Mouse (Mus musculus): ENCODE data around the gene Urod. TPM values are rescaled to one million over a fixed set of nuclear protein-coding genes. Genes with fewer than 3 reads are reported as not detected.

Urod gene
- polyA plus RNA-seq, 1 experiment: 50.7 TPM

DNA sequence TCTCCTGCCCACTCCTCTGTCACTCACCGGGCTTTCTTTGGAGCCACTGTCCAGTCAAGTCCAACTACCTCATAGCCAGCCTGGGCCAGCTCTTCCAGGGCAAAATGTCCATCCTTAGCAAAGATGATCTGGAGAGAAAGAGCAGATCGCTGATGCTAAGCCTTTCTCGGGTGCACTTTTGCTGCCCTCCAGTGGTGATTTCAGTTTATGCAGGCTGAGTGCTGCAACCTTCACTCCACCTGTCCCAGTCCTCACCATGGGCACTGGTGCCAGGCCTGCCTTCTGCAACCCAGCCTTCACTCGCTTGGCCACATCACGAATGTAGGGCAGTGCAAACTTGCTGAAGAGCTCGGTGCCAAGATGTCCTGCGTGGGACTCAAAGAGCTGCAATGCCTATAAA is 2.8 kb downstream of the Urod start:
- Histone ChIP-seq H3K27me3 (ENCODE audit: control insufficient read depth, insufficient read depth, insufficient read length) (no peaks in the 10 kb centered on the region), H3K79me3 (ENCODE audit: low read depth) (no peaks in the 10 kb centered on the region), H3ac (ENCODE audit: control insufficient read depth, insufficient read length, low read depth) (no peak overlapping the region), H3K36me3 (ENCODE audit: control insufficient read depth, insufficient read depth) (no peaks in the 10 kb centered on the region), H3K4me3 (ENCODE audit: insufficient read depth, poor library complexity, severe bottlenecking) (no peak overlapping the region), H3K79me2 (ENCODE audit: control insufficient read depth, insufficient read depth) (no peaks in the 10 kb centered on the region)
- no peak for TF ChIP-seq FOSL1 (IDR thresholded peaks at IDR 0.05; ENCODE audit: insufficient read depth, low read length, poor library complexity, severe bottlenecking)
- peak; percentile 87 for TF ChIP-seq CTCF (IDR thresholded peaks at IDR 0.05; ENCODE audit: control insufficient read depth, insufficient read depth, insufficient read length)

DNA sequence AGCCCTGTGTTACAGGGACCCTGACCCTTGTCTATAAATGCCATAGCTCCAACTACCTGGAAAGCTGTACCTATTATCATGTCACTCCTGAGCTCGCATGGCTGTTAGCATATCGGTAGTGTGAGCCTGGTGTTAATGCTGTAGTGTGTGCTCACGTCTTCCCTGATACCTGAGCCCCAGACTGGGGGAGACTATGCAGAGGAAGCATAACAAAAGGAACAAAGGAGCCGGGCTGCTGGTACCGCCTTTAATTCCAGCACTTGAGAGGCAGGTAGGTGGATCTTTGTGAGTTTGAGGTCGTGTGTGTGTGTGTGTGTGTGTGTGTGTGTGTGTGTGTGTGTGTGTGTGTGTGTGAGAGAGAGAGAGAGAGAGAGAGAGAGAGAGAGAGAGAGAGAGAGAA is 4.5 kb downstream of the Urod start:
- H3K79me3 ChIP-seq (ENCODE audit: low read depth): no peaks in the 10 kb centered on the region
- TF ChIP-seq MAX (IDR thresholded peaks at IDR 0.05) (no peak), FOSL1 (IDR thresholded peaks at IDR 0.05; ENCODE audit: insufficient read depth, low read length, poor library complexity, severe bottlenecking) (no peak), CEBPB (IDR thresholded peaks at IDR 0.05; ENCODE audit: low read depth) (no peak), CTCF (IDR thresholded peaks at IDR 0.05; ENCODE audit: control insufficient read depth, insufficient read depth, insufficient read length) (no peak), MYOD1 (IDR thresholded peaks at IDR 0.05; ENCODE audit: control insufficient read depth, insufficient read length, low read depth) (no peak), USF1 (IDR thresholded peaks at IDR 0.05; ENCODE audit: low read depth) (no peak), MYOG (IDR thresholded peaks at IDR 0.05; ENCODE audit: control insufficient read depth, extremely low read depth, insufficient read length) (no peak)
- no peak overlapping the region for H3ac ChIP-seq (ENCODE audit: control insufficient read depth, insufficient read length, low read depth)
- no peaks in the 10 kb centered on the region for H3K27me3 ChIP-seq (ENCODE audit: control insufficient read depth, insufficient read depth, insufficient read length)
- no peaks in the 10 kb centered on the region for H3K79me2 ChIP-seq (ENCODE audit: control insufficient read depth, insufficient read depth)
- no peak overlapping the region for H3K4me3 ChIP-seq (ENCODE audit: insufficient read depth, poor library complexity, severe bottlenecking)
- H3K36me3 ChIP-seq (ENCODE audit: control insufficient read depth, insufficient read depth): no peaks in the 10 kb centered on the region

DNA sequence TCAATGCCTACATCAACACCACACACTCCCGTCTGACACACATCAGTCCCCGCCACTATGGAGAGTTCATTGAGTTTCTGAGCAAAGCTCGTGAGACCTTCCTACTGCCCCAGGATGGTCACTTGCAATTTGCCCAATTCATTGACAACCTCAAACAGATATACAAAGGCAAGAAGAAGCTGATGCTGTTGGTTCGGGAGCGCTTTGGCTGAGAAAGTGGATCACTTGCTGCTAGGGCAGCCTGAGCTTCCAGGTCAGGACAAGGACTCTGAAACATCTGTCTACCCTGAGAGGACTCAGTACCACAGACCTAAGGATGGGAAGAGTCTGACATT is 7.1 kb downstream of the Urod start:
- TF ChIP-seq MYOD1 (IDR thresholded peaks at IDR 0.05; ENCODE audit: control insufficient read depth, insufficient read length, low read depth): no peak
- no peak for TF ChIP-seq USF1 (IDR thresholded peaks at IDR 0.05; ENCODE audit: low read depth)
- TF ChIP-seq MYOG (IDR thresholded peaks at IDR 0.05; ENCODE audit: control insufficient read depth, extremely low read depth, insufficient read length): no peak
- no peak for TF ChIP-seq FOSL1 (IDR thresholded peaks at IDR 0.05; ENCODE audit: insufficient read depth, low read length, poor library complexity, severe bottlenecking)
- no peak for TF ChIP-seq CTCF (IDR thresholded peaks at IDR 0.05; ENCODE audit: control insufficient read depth, insufficient read depth, insufficient read length)
- no peak for TF ChIP-seq MAX (IDR thresholded peaks at IDR 0.05)
- no peak for TF ChIP-seq CEBPB (IDR thresholded peaks at IDR 0.05; ENCODE audit: low read depth)
- H3K4me3 ChIP-seq (ENCODE audit: insufficient read depth, poor library complexity, severe bottlenecking): no peak overlapping the region
- H3K27me3 ChIP-seq (ENCODE audit: control insufficient read depth, insufficient read depth, insufficient read length): no peaks in the 10 kb centered on the region
- no peaks in the 10 kb centered on the region for H3K79me2 ChIP-seq (ENCODE audit: control insufficient read depth, insufficient read depth)
- no peaks in the 10 kb centered on the region for H3K79me3 ChIP-seq (ENCODE audit: low read depth)
- no peaks in the 10 kb centered on the region for H3K36me3 ChIP-seq (ENCODE audit: control insufficient read depth, insufficient read depth)
- no peak overlapping the region for H3ac ChIP-seq (ENCODE audit: control insufficient read depth, insufficient read length, low read depth)

DNA sequence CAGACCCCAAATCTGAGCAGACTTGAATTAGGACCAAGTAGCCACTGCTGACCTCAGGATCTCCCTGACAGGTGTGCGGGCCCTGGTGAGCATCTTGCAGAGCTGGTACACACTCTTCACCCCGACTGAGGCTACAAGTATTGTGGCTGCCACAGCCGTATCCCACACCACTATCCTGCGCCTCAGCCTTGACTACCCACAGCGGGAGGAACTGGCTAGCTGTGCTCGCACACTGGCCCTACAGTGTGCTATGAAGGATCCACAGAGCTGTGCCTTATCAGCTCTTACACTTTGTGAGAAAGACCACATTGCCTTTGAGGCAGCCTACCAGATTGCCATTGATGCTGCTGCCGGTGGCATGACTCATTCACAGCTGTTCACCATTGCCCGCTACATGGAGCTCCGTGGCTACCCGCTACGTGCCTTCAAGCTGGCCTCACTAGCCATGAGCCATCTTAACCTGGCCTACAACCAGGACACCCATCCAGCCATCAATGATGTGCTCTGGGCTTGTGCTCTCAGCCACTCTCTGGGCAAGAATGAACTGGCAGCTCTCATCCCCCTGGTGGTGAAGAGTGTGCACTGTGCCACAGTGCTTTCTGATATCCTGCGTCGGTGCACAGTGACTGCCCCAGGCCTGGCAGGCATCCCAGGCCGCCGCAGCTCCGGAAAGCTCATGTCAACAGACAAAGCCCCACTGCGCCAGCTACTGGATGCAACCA is 7.7 kb downstream of the Urod start:
- TF ChIP-seq MAX (IDR thresholded peaks at IDR 0.05): no peak
- peak; percentile 59 for TF ChIP-seq CTCF (IDR thresholded peaks at IDR 0.05; ENCODE audit: control insufficient read depth, insufficient read depth, insufficient read length)
- TF ChIP-seq MYOD1 (IDR thresholded peaks at IDR 0.05; ENCODE audit: control insufficient read depth, insufficient read length, low read depth): peak; percentile 97
- Histone ChIP-seq H3K79me2 (ENCODE audit: control insufficient read depth, insufficient read depth) (no peaks in the 10 kb centered on the region), H3K27me3 (ENCODE audit: control insufficient read depth, insufficient read depth, insufficient read length) (no peaks in the 10 kb centered on the region), H3K36me3 (ENCODE audit: control insufficient read depth, insufficient read depth) (no peaks in the 10 kb centered on the region), H3ac (ENCODE audit: control insufficient read depth, insufficient read length, low read depth) (no peak overlapping the region), H3K79me3 (ENCODE audit: low read depth) (no peaks in the 10 kb centered on the region), H3K4me3 (ENCODE audit: insufficient read depth, poor library complexity, severe bottlenecking) (no peak overlapping the region)

DNA sequence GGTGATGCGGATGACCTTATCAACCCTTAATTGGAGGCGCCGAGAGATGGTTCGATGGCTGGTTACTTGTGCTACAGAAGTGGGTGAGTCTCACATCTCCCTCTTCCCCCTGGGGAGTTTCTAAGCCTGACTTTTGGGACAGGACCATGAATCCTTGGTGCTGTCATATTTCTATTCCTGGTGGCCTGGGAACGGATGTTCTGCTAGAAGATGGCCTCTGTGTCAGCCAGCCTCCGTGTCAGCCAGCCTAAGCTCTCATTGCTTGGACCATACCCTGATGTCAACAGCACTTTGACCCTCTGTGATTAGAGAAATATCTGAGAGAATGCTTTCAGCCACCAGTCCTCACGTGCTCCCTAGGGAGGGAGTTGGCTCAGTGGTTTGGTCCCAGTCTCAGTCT is 8.5 kb downstream of the Urod start:
- no peak overlapping the region for H3ac ChIP-seq (ENCODE audit: control insufficient read depth, insufficient read length, low read depth)
- H3K27me3 ChIP-seq (ENCODE audit: control insufficient read depth, insufficient read depth, insufficient read length): peaks cover 2% of the 10 kb centered on the region
- H3K79me3 ChIP-seq (ENCODE audit: low read depth): no peaks in the 10 kb centered on the region
- no peak overlapping the region for H3K4me3 ChIP-seq (ENCODE audit: insufficient read depth, poor library complexity, severe bottlenecking)
- TF ChIP-seq MAX (IDR thresholded peaks at IDR 0.05): no peak
- TF ChIP-seq FOSL1 (IDR thresholded peaks at IDR 0.05; ENCODE audit: insufficient read depth, low read length, poor library complexity, severe bottlenecking): no peak
- no peak for TF ChIP-seq USF1 (IDR thresholded peaks at IDR 0.05; ENCODE audit: low read depth)
- no peak for TF ChIP-seq MYOG (IDR thresholded peaks at IDR 0.05; ENCODE audit: control insufficient read depth, extremely low read depth, insufficient read length)
- TF ChIP-seq CTCF (IDR thresholded peaks at IDR 0.05; ENCODE audit: control insufficient read depth, insufficient read depth, insufficient read length): no peak
- no peak for TF ChIP-seq MYOD1 (IDR thresholded peaks at IDR 0.05; ENCODE audit: control insufficient read depth, insufficient read length, low read depth)
- TF ChIP-seq CEBPB (IDR thresholded peaks at IDR 0.05; ENCODE audit: low read depth): no peak
- no peaks in the 10 kb centered on the region for H3K79me2 ChIP-seq (ENCODE audit: control insufficient read depth, insufficient read depth)
- no peaks in the 10 kb centered on the region for H3K36me3 ChIP-seq (ENCODE audit: control insufficient read depth, insufficient read depth)

DNA sequence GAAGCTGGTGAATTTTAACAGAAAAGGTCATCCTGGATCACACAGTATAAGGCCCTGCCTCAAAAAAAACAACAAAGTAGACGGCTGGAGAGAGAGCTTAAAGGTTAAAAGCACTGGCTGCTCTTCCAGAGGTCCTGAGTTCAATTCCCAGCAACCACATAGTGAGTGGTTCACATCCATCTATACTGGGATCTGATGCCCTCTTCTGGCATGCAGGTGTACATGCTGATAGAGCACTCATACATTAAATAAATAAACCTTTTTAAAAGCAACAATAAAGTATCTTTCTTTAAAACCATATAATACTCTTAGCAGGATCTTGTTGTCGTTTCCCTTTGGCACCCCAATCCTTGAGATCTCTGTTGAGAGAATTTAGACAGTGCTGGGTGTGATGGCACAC is 17.7 kb downstream of the Urod start:
- H3K36me3 ChIP-seq (ENCODE audit: control insufficient read depth, insufficient read depth): no peaks in the 10 kb centered on the region
- TF ChIP-seq CEBPB (IDR thresholded peaks at IDR 0.05; ENCODE audit: low read depth) (no peak), CTCF (IDR thresholded peaks at IDR 0.05; ENCODE audit: control insufficient read depth, insufficient read depth, insufficient read length) (no peak), MYOD1 (IDR thresholded peaks at IDR 0.05; ENCODE audit: control insufficient read depth, insufficient read length, low read depth) (no peak), MYOG (IDR thresholded peaks at IDR 0.05; ENCODE audit: control insufficient read depth, extremely low read depth, insufficient read length) (no peak), FOSL1 (IDR thresholded peaks at IDR 0.05; ENCODE audit: insufficient read depth, low read length, poor library complexity, severe bottlenecking) (no peak), MAX (IDR thresholded peaks at IDR 0.05) (no peak), USF1 (IDR thresholded peaks at IDR 0.05; ENCODE audit: low read depth) (no peak)
- H3K79me2 ChIP-seq (ENCODE audit: control insufficient read depth, insufficient read depth): no peaks in the 10 kb centered on the region
- no peak overlapping the region for H3K4me3 ChIP-seq (ENCODE audit: insufficient read depth, poor library complexity, severe bottlenecking)
- H3K79me3 ChIP-seq (ENCODE audit: low read depth): no peaks in the 10 kb centered on the region
- H3ac ChIP-seq (ENCODE audit: control insufficient read depth, insufficient read length, low read depth): no peak overlapping the region
- peaks cover 43% of the 10 kb centered on the region for H3K27me3 ChIP-seq (ENCODE audit: control insufficient read depth, insufficient read depth, insufficient read length)
